Mouse (Mus musculus): ENCODE results near the gene Fam24b. TPM values are rescaled to one million over a fixed set of nuclear protein-coding genes. Genes with fewer than 3 reads are reported as not detected.

The Fam24b gene
- polyA plus RNA-seq, 1 experiment, result 0.62 TPM

GRCm38 (mm10) chr7:131345856-131346541 lies 16.7 kb upstream of the Fam24b start:
- H3K4me3 ChIP-seq (replicated peaks; ENCODE audit: extremely low read depth, low read depth, low read length), result no peak overlapping the region
- 74% methylated on average over 7 of the region's 7 CpGs for WGBS
- no peaks in the 10 kb centered on the region for H3K4me1 ChIP-seq (ENCODE audit: control insufficient read depth, insufficient read depth, low read length)
- DNase-seq, result no peak
- TF ChIP-seq CTCF (IDR thresholded peaks at IDR 0.05; ENCODE audit: insufficient read depth, low read length) (no peak), POLR2A (IDR thresholded peaks at IDR 0.05; ENCODE audit: borderline replicate concordance, extremely low read depth, low read depth, low read length) (no peak)

DNA sequence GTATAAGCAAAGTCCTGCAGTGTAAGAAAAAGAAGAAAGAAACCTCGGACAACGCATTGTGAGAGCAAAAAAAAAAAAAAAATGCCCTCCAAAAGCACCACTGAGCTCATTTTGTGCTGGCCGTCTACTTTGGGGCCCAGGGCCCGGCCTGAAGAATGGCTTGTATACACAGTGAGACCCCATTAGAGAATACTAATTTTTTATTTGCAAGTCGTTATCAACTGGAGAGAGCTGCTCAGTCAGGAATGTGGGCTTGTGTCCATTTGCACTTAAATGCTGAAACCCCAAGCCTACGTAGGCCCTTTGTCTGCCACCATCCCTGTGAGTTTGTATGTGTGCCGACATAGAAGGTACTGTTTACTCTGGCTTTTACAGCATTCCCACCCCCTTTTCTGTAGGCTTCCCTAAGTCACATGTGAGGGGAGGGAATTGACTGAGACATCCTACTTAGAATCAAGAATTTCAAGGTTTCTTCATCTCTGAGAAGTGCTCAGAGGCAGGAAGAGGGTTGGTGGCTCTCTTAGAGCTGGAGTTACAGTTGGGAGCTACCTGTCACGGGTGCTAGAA lies 8.3 kb upstream of the Fam24b start:
- no peak for TF ChIP-seq POLR2A (IDR thresholded peaks at IDR 0.05; ENCODE audit: borderline replicate concordance, extremely low read depth, low read depth, low read length)
- TF ChIP-seq CTCF (IDR thresholded peaks at IDR 0.05; ENCODE audit: insufficient read depth, low read length), result no peak
- Histone ChIP-seq H3K4me3 (replicated peaks; ENCODE audit: extremely low read depth, low read depth, low read length) (no peak overlapping the region), H3K4me1 (ENCODE audit: control insufficient read depth, insufficient read depth, low read length) (no peaks in the 10 kb centered on the region)
- 33% methylated on average over 8 of the region's 8 CpGs for WGBS
- DNase-seq, result no peak

DNA sequence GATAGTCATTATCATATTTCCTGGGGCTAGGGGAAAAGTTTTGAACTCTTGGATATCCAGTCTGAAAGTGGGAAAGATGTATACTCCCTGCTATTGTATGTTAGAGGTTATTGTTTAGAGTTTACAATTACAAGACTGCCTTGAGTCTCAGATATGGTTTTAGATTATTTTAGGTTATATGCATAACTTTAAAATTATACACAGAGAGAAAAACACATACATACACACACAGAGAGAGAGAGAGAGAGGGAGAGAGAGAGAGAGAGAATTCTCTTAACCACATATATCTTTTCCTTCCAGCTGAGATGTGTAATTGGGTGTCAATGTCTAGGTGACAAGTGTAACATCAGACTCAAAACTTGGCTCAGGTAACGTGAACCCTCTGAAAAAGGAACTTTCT lies 4.2 kb upstream of the Fam24b start, which contains the start of gene Fam24a:
Gene Fam24a (plus strand): TSS at position 301 of the 400 bp plus-strand sequence.
- Histone ChIP-seq H3K4me1 (ENCODE audit: control insufficient read depth, insufficient read depth, low read length) (no peaks in the 10 kb centered on the region), H3K4me3 (replicated peaks; ENCODE audit: extremely low read depth, low read depth, low read length) (no peak within 1 kb of the TSS)
- no peak for TF ChIP-seq CTCF (IDR thresholded peaks at IDR 0.05; ENCODE audit: insufficient read depth, low read length)
- WGBS, result 34% methylated on average over 1 of the region's 1 CpGs
- DNase-seq, result no peak

- H3K4me3 ChIP-seq (replicated peaks; ENCODE audit: extremely low read depth, low read depth, low read length), result no peak overlapping the region
- no peaks in the 10 kb centered on the region for H3K4me1 ChIP-seq (ENCODE audit: control insufficient read depth, insufficient read depth, low read length)
- 60% methylated on average over 2 of the region's 2 CpGs for WGBS
- TF ChIP-seq POLR2A (IDR thresholded peaks at IDR 0.05; ENCODE audit: borderline replicate concordance, extremely low read depth, low read depth, low read length), result no peak
- TF ChIP-seq CTCF (IDR thresholded peaks at IDR 0.05; ENCODE audit: insufficient read depth, low read length), result no peak
- DNase-seq, result no peak
Measured at GRCm38 (mm10) chr7:131331688-131332087, 2.4 kb upstream of the Fam24b start.

GRCm38 (mm10) chr7:131327054-131327453 lies 2.3 kb downstream of the Fam24b start:
- Histone ChIP-seq H3K4me3 (replicated peaks; ENCODE audit: extremely low read depth, low read depth, low read length) (no peak overlapping the region), H3K4me1 (ENCODE audit: control insufficient read depth, insufficient read depth, low read length) (no peaks in the 10 kb centered on the region)
- TF ChIP-seq POLR2A (IDR thresholded peaks at IDR 0.05; ENCODE audit: borderline replicate concordance, extremely low read depth, low read depth, low read length) (no peak), CTCF (IDR thresholded peaks at IDR 0.05; ENCODE audit: insufficient read depth, low read length) (no peak)
- 84% methylated on average over 5 of the region's 5 CpGs for WGBS
- DNase-seq, result no peak

- WGBS, result 77% methylated on average over 2 of the region's 2 CpGs
Measured at GRCm38 (mm10) chr7:131322192-131322591, 7.1 kb downstream of the Fam24b start, which contains the start of gene Cuzd1. Gene Cuzd1, minus strand, starts transcription at chr7:131322292.

DNA sequence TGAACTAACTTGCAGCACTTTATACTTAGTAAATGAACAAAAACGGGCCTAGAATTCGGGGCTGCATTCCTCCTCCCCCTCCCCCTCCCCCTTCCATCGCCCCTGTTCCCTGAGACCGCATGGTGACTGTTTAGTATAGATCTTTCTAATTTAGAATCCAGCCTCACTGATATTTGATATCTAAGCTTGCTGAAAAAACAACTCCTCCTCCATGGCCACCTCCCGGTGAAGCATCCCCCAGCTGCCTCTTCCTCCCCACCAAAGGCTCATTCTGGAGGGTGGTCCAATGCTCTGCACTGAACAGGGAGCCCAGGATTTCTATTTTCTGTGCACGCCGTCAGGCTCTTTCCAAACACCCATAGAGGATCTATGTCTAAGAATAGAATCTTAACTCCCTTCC lies 11.0 kb downstream of the Fam24b start:
- no peak for DNase-seq
- no peaks in the 10 kb centered on the region for H3K4me1 ChIP-seq (ENCODE audit: control insufficient read depth, insufficient read depth, low read length)
- 68% methylated on average over 6 of the region's 7 CpGs for WGBS
- no peak overlapping the region for H3K4me3 ChIP-seq (replicated peaks; ENCODE audit: extremely low read depth, low read depth, low read length)
- TF ChIP-seq POLR2A (IDR thresholded peaks at IDR 0.05; ENCODE audit: borderline replicate concordance, extremely low read depth, low read depth, low read length) (no peak), CTCF (IDR thresholded peaks at IDR 0.05; ENCODE audit: insufficient read depth, low read length) (no peak)

More at GRCm38 (mm10) chr7:131322192-131322591, 7.1 kb downstream of the Fam24b start, which contains the start of gene Cuzd1:
- no peak within 1 kb of the TSS for H3K4me3 ChIP-seq (replicated peaks; ENCODE audit: extremely low read depth, low read depth, low read length)
- H3K4me1 ChIP-seq (ENCODE audit: control insufficient read depth, insufficient read depth, low read length), result no peaks in the 10 kb centered on the region
- TF ChIP-seq CTCF (IDR thresholded peaks at IDR 0.05; ENCODE audit: insufficient read depth, low read length) (no peak), POLR2A (IDR thresholded peaks at IDR 0.05; ENCODE audit: borderline replicate concordance, extremely low read depth, low read depth, low read length) (no peak)
- no peak for DNase-seq

DNA sequence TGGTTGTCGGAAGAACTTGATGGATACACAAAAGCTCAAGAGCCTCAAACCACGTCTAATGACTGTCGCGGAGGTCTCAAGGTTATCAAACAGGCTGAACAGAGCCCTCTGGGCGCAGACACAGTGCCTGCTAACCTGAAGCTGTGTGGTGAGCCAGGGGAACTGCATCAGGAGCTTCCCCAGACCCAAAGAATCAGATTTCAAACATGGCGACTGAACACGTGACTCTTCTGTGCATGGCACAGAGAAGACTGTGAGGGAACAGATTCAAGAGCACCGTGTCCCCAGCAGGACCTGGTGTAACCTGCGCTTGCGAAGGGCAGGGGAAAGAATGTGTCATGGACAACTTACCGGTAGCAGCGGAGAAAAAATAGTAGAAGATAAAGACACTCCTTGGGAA lies 11.7 kb downstream of the Fam24b start:
- Histone ChIP-seq H3K4me3 (replicated peaks; ENCODE audit: extremely low read depth, low read depth, low read length) (no peak overlapping the region), H3K4me1 (ENCODE audit: control insufficient read depth, insufficient read depth, low read length) (no peaks in the 10 kb centered on the region)
- DNase-seq, result no peak
- 59% methylated on average over 12 of the region's 12 CpGs for WGBS
- TF ChIP-seq CTCF (IDR thresholded peaks at IDR 0.05; ENCODE audit: insufficient read depth, low read length) (no peak), POLR2A (IDR thresholded peaks at IDR 0.05; ENCODE audit: borderline replicate concordance, extremely low read depth, low read depth, low read length) (no peak)

- DNase-seq, result no peak
- 80% methylated on average over 7 of the region's 7 CpGs for WGBS
Measured at GRCm38 (mm10) chr7:131314493-131314892, 14.8 kb downstream of the Fam24b start.

GRCm38 (mm10) chr7:131306733-131307132 lies 22.6 kb downstream of the Fam24b start:
- WGBS, result 60% methylated on average over 5 of the region's 5 CpGs
- no peak for DNase-seq

More at GRCm38 (mm10) chr7:131314493-131314892, 14.8 kb downstream of the Fam24b start:
- Histone ChIP-seq H3K4me3 (replicated peaks; ENCODE audit: extremely low read depth, low read depth, low read length) (no peak overlapping the region), H3K4me1 (ENCODE audit: control insufficient read depth, insufficient read depth, low read length) (no peaks in the 10 kb centered on the region)
- TF ChIP-seq CTCF (IDR thresholded peaks at IDR 0.05; ENCODE audit: insufficient read depth, low read length) (no peak), POLR2A (IDR thresholded peaks at IDR 0.05; ENCODE audit: borderline replicate concordance, extremely low read depth, low read depth, low read length) (no peak)

More at GRCm38 (mm10) chr7:131306733-131307132, 22.6 kb downstream of the Fam24b start:
- no peak overlapping the region for H3K4me3 ChIP-seq (replicated peaks; ENCODE audit: extremely low read depth, low read depth, low read length)
- no peaks in the 10 kb centered on the region for H3K4me1 ChIP-seq (ENCODE audit: control insufficient read depth, insufficient read depth, low read length)
- TF ChIP-seq CTCF (IDR thresholded peaks at IDR 0.05; ENCODE audit: insufficient read depth, low read length) (no peak), POLR2A (IDR thresholded peaks at IDR 0.05; ENCODE audit: borderline replicate concordance, extremely low read depth, low read depth, low read length) (no peak)
